Comparison of ENCODE assay signal across 23 mouse cellular contexts in genomic region chr8:30570547-30570946, GRCm38 (mm10).
A peak's percentile ranks its signal among the peaks of the same experiment; 100 is the strongest.
DNase-seq lines count a peak whose midpoint lies in the region; ATAC-seq and TF ChIP-seq lines count a peak whose summit lies in the region.
"Had no signal": no experiment of that assay in that cellular context is flagged by ENCODE, and none has a peak within 500 bp of the region (broad histone marks: within the 10 kb centered on the region; RNA-seq: fewer than 3 reads in every experiment).

No protein-coding gene starts in this region.

- H3K79me2 ChIP-seq in heart, adult 2 months (replicated peaks; ENCODE audit: control insufficient read depth, insufficient read depth, low read length), result no peaks in the 10 kb centered on the region

- ATAC-seq in kidney, embryonic 15.5 days (replicated peaks; ENCODE audit: low FRiP score), result peak; percentile 62; the same call in 1 of the 2 replicates
- no peak for ATAC-seq in erythroid progenitor cell, adult 5-6 weeks (replicated peaks; ENCODE audit: low FRiP score, poor library complexity, severe bottlenecking)
- ATAC-seq: activated CD4-positive, CD25-positive, alpha-beta regulatory T cell, adult 4 months; CD4-positive, CD25-positive, alpha-beta regulatory T cell, adult 4 months; forebrain, embryonic 15.5 days; hindbrain, embryonic 16.5 days had no signal

- no peak for TF ChIP-seq EP300 in heart, adult 2 months (IDR thresholded peaks at IDR 0.05; ENCODE audit: insufficient read depth, low read depth, low read length)

- no peaks in the 10 kb centered on the region for H3K36me3 ChIP-seq in heart, adult 2 months (ENCODE audit: control insufficient read depth, insufficient read depth, low read length)
- no peaks in the 10 kb centered on the region for H3K36me3 ChIP-seq in kidney, embryonic 15.5 days
- H3K36me3 ChIP-seq: embryonic facial prominence, embryonic 12.5 days; embryonic facial prominence, embryonic 15.5 days; forebrain, embryonic 12.5 days; forebrain, embryonic 15.5 days; intestine, embryonic 15.5 days had no signal

- 74% methylated on average over 5 of the region's 5 CpGs for WGBS in heart, adult 2 months
- 37% methylated on average over 5 of the region's 5 CpGs for whole genome bisulfite sequencing in kidney, embryonic 15.5 days

- no peak for TF ChIP-seq POLR2A in heart, adult 2 months (IDR thresholded peaks at IDR 0.05; ENCODE audit: insufficient read depth, low read depth, low read length)

- intact Hi-C loops in heart, adult 2 months (cut with DNase I), result no loop called here

- H3K4me3 ChIP-seq in heart, adult 2 months, result no peak overlapping the region
- H3K4me3 ChIP-seq in kidney, embryonic 15.5 days (replicated peaks), result no peak overlapping the region
- H3K4me3 ChIP-seq: embryonic facial prominence, embryonic 12.5 days; embryonic facial prominence, embryonic 15.5 days; forebrain, embryonic 12.5 days; forebrain, embryonic 15.5 days; intestine, embryonic 15.5 days had no signal

- DNase-seq in heart, adult 11 months, result peak; percentile 21
- DNase-seq in heart, adult 2 months, result no peak
- DNase-seq in kidney, adult 18-20 months, result no peak
- peak; percentile 65 for DNase-seq in retina, embryonic 14.5 days (ENCODE audit: low spot score)
- DNase-seq in retina, postnatal 1 day, result no peak
- DNase-seq: adrenal gland, postnatal 10 days; adrenal gland, postnatal 36 days; cerebellum, adult 18-20 months; cerebellum, adult 9-10 months; cerebellum, postnatal 14 days; gastrocnemius, postnatal 25 days; kidney, adult 11 months had no signal

- H3K27me3 ChIP-seq in heart, adult 2 months (ENCODE audit: control insufficient read depth, insufficient read depth, low read length), result no peaks in the 10 kb centered on the region
- no peaks in the 10 kb centered on the region for H3K27me3 ChIP-seq in kidney, embryonic 15.5 days
- H3K27me3 ChIP-seq: embryonic facial prominence, embryonic 12.5 days; embryonic facial prominence, embryonic 15.5 days; forebrain, embryonic 12.5 days; forebrain, embryonic 15.5 days; intestine, embryonic 15.5 days had no signal

- H3K4me2 ChIP-seq in kidney, embryonic 15.5 days, result no peak overlapping the region
- H3K4me2 ChIP-seq: embryonic facial prominence, embryonic 12.5 days; embryonic facial prominence, embryonic 15.5 days; forebrain, embryonic 12.5 days; forebrain, embryonic 15.5 days; heart, embryonic 11.5 days; intestine, embryonic 15.5 days had no signal

- H3K9ac ChIP-seq in heart, adult 2 months (ENCODE audit: low read depth, low read length), result no peak overlapping the region
- H3K9ac ChIP-seq in kidney, embryonic 15.5 days, result no peak overlapping the region
- H3K9ac ChIP-seq: embryonic facial prominence, embryonic 12.5 days; embryonic facial prominence, embryonic 15.5 days; forebrain, embryonic 12.5 days; forebrain, embryonic 15.5 days; intestine, embryonic 15.5 days had no signal

- no peak for TF ChIP-seq CTCF in heart, adult 2 months (IDR thresholded peaks at IDR 0.05)

- H3K27ac ChIP-seq in heart, adult 2 months, result no peak overlapping the region
- no peak overlapping the region for H3K27ac ChIP-seq in kidney, embryonic 15.5 days
- H3K27ac ChIP-seq: embryonic facial prominence, embryonic 12.5 days; embryonic facial prominence, embryonic 15.5 days; forebrain, embryonic 12.5 days; forebrain, embryonic 15.5 days; intestine, embryonic 15.5 days had no signal

- no peaks in the 10 kb centered on the region for H3K4me1 ChIP-seq in heart, adult 2 months (ENCODE audit: control insufficient read depth, insufficient read depth, low read length)
- H3K4me1 ChIP-seq in kidney, embryonic 15.5 days, result no peaks in the 10 kb centered on the region
- H3K4me1 ChIP-seq: embryonic facial prominence, embryonic 15.5 days; forebrain, embryonic 12.5 days; forebrain, embryonic 15.5 days; intestine, embryonic 15.5 days had no signal

- no peaks in the 10 kb centered on the region for H3K9me3 ChIP-seq in kidney, embryonic 15.5 days (replicated peaks)
- H3K9me3 ChIP-seq: embryonic facial prominence, embryonic 12.5 days; embryonic facial prominence, embryonic 15.5 days; forebrain, embryonic 12.5 days; forebrain, embryonic 15.5 days; intestine, embryonic 15.5 days had no signal

Comparison
In these comparisons a context has a peak if more than half of its experiments do, and no peak if none do; other contexts are left out.
1. DNase-seq: peak in heart, adult 11 months (single experiment) and retina, embryonic 14.5 days (single experiment); none in heart, adult 2 months (0 of 2), kidney, adult 18-20 months (single experiment) and retina, postnatal 1 day (single experiment).